Mouse (Mus musculus) spleen, adult 12 weeks (tissue): ENCODE data around the gene Prkra.

Source experiments
- DNase-seq: peaks from one replicate; pipeline ENCODE4 v3.0.0; 2022; ENCODE audit warnings: low spot score

Gene Prkra

GRCm38 (mm10) chr2:76647883-76648570 lies at the start of gene Prkra, which contains the start of gene Pjvk:
Gene Prkra, minus strand, starts transcription at chr2:76648015.
Gene Pjvk, plus strand, starts transcription at chr2:76648476.
- DNase-seq: peak; percentile 86

GRCm38 (mm10) chr2:76695290-76695689 lies 47.5 kb upstream of the Prkra start:
- no peak for DNase-seq

GRCm38 (mm10) chr2:76693765-76694164 lies 46.0 kb upstream of the Prkra start:
- no peak for DNase-seq

- DNase-seq: no peak
Observed at GRCm38 (mm10) chr2:76690436-76691204, 42.8 kb upstream of the Prkra start.

- DNase-seq: no peak
Observed at GRCm38 (mm10) chr2:76688162-76688561, 40.3 kb upstream of the Prkra start.

GRCm38 (mm10) chr2:76687608-76688007 lies 39.8 kb upstream of the Prkra start:
- no peak for DNase-seq

GRCm38 (mm10) chr2:76686986-76687385 lies 39.2 kb upstream of the Prkra start:
- DNase-seq: no peak

GRCm38 (mm10) chr2:76682301-76682700 lies 34.5 kb upstream of the Prkra start:
- no peak for DNase-seq

GRCm38 (mm10) chr2:76676401-76677226 lies 28.8 kb upstream of the Prkra start:
- DNase-seq: no peak

GRCm38 (mm10) chr2:76675949-76676348 lies 28.1 kb upstream of the Prkra start:
- no peak for DNase-seq

- DNase-seq: no peak
Observed at GRCm38 (mm10) chr2:76675451-76675850, 27.6 kb upstream of the Prkra start.

GRCm38 (mm10) chr2:76674725-76675427 lies 27.1 kb upstream of the Prkra start, which contains the start of gene Plekha3:
Gene Plekha3, plus strand, starts transcription at chr2:76675281.
- peak; percentile 55 for DNase-seq

GRCm38 (mm10) chr2:76673472-76674081 lies 25.8 kb upstream of the Prkra start:
- DNase-seq: peak; percentile 18

- DNase-seq: peak; percentile 77
Observed at GRCm38 (mm10) chr2:76672966-76673392, 25.2 kb upstream of the Prkra start, which contains the start of gene Fkbp7. Gene Fkbp7, minus strand, starts transcription at chr2:76673116.

GRCm38 (mm10) chr2:76672134-76672745 lies 24.4 kb upstream of the Prkra start:
- no peak for DNase-seq

GRCm38 (mm10) chr2:76671641-76672040 lies 23.8 kb upstream of the Prkra start:
- DNase-seq: no peak

- DNase-seq: no peak
Observed at GRCm38 (mm10) chr2:76667200-76667599, 19.4 kb upstream of the Prkra start.

GRCm38 (mm10) chr2:76665531-76665930 lies 17.7 kb upstream of the Prkra start:
- no peak for DNase-seq

- no peak for DNase-seq
Observed at GRCm38 (mm10) chr2:76659419-76659818, 11.6 kb upstream of the Prkra start.

- no peak for DNase-seq
Observed at GRCm38 (mm10) chr2:76658551-76658950, 10.7 kb upstream of the Prkra start.

- DNase-seq: no peak
Observed at GRCm38 (mm10) chr2:76655982-76656381, 8.2 kb upstream of the Prkra start.
